Mouse (Mus musculus): ENCODE results near the gene Capn11.
A peak's percentile ranks its signal among the peaks of the same experiment; 100 is the strongest.

DNA sequence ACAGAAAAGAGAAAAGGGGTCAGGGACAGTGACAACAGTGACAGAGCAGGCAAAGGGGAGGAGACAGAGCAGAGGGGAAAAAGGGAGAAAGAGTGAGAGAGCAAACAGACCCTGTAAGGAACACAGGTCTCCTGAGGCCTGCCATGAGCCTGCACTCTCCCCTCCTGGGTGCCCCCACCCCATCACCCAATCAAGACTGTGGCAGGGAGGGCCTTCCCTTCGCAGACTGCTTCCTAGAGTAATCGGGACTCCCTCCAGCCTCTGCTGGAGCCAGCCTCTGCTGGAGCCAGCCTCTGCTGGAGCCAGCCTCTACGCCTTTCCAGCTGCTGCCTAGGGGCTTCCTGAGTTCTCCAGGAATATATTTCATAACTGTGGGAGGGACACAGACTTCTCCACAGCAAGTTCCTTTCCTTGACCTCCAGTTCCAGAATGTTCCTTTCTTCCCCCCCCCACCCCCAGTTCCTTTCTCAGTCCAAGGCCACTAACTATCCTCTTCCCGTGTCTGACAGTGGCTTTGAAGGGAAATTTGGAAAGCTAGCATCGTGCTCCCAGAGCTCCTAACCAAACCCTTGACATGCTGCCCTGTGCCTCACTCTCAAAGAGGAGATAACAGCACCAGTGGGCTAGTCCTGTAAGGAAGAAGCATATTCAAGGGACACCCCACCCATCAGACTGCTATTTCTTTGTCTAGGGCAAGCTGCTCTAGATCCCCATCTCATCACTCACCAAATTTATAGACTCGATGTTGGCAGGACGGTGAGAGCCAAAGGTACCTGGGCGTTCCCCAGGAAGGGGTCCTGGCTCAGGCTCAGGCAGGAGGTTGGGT is 66.3 kb downstream of the Capn11 start:
- TF ChIP-seq ZNF384 (IDR thresholded peaks at IDR 0.05; ENCODE audit: low read depth, low read length) (no peak), EP300 (IDR thresholded peaks at IDR 0.05; ENCODE audit: low read depth in 1 of 2, low read length in 2 of 2) (no peak), ELF1 (IDR thresholded peaks at IDR 0.05; ENCODE audit: low read depth, low read length) (no peak), POLR2A (IDR thresholded peaks at IDR 0.05; ENCODE audit: control insufficient read depth in 1 of 2, insufficient read depth in 1 of 2, low read depth in 1 of 2, low read length in 2 of 2, poor library complexity in 1 of 2) (no peak), RCOR1 (IDR thresholded peaks at IDR 0.05; ENCODE audit: low read depth, low read length) (no peak), RAD21 (IDR thresholded peaks at IDR 0.05; ENCODE audit: low read depth, low read length) (no peak), E2F4 (IDR thresholded peaks at IDR 0.05; ENCODE audit: borderline replicate concordance, low read depth, low read length) (no peak), BHLHE40 (IDR thresholded peaks at IDR 0.05; ENCODE audit: borderline replicate concordance, low read depth, low read length) (no peak), TAL1 (IDR thresholded peaks at IDR 0.05; ENCODE audit: low read length) (no peak), MAX (IDR thresholded peaks at IDR 0.05; ENCODE audit: low read length) (no peak), JUND (IDR thresholded peaks at IDR 0.05; ENCODE audit: low read depth, low read length) (no peak), MXI1 (IDR thresholded peaks at IDR 0.05; ENCODE audit: low read depth, low read length) (peak; percentile 75), CTCF (IDR thresholded peaks at IDR 0.05 in 2 of 3, conservative IDR thresholded peaks at IDR 0.05 in 1 of 3; ENCODE audit: control insufficient read depth in 1 of 3, insufficient read depth in 1 of 3, low read depth in 2 of 3, low read length in 3 of 3, poor library complexity in 1 of 3, severe bottlenecking in 1 of 3) (no peak), GATA1 (IDR thresholded peaks at IDR 0.05; ENCODE audit: low read depth, low read length) (no peak)
